Mouse (Mus musculus) neural tube, embryonic 13.5 days (tissue): Measurements from ENCODE around the gene Gpr107. TPM values are rescaled to one million over a fixed set of nuclear protein-coding genes. Genes with fewer than 3 reads are reported as not detected.

ENCODE experiments used
- ATAC-seq: fragments of 200-750 bp; cut with Nextera tagmentation; 2 replicates; pipeline ENCODE4 v1.8.0; 2017; ENCODE audit warnings: low read depth, mild to moderate bottlenecking, moderate TSS enrichment, moderate library complexity
- H3K27ac ChIP-seq: fragments of 300-500 bp; sonication (generic); replicated peaks from 2 replicates; pipeline ENCODE4 v1.5.1; 2015; ENCODE audit warnings: moderate library complexity, mild to moderate bottlenecking, inconsistent platforms
- H3K27me3 ChIP-seq: fragments of 300-500 bp; sonication (generic); 2 replicates; pipeline ENCODE4 v1.6.1; 2015; ENCODE audit warnings: mild to moderate bottlenecking, inconsistent platforms
- H3K36me3 ChIP-seq: fragments of 300-500 bp; sonication (generic); 2 replicates; pipeline ENCODE4 v1.6.1; 2015; ENCODE audit warnings: mild to moderate bottlenecking, inconsistent platforms
- H3K4me1 ChIP-seq: fragments of 300-500 bp; sonication (generic); replicated peaks from 2 replicates; pipeline ENCODE4 v1.6.1; 2015; ENCODE audit warnings: inconsistent platforms
- H3K4me2 ChIP-seq: fragments of 300-500 bp; sonication (generic); 2 replicates; pipeline ENCODE4 v1.6.1; 2015; ENCODE audit warnings: inconsistent platforms, mild to moderate bottlenecking, moderate library complexity
- H3K4me3 ChIP-seq: fragments of 300-500 bp; sonication (generic); 2 replicates; pipeline ENCODE4 v1.5.1; 2015; ENCODE audit warnings: mild to moderate bottlenecking, inconsistent platforms
- H3K9ac ChIP-seq: fragments of 300-500 bp; sonication (generic); 2 replicates; pipeline ENCODE4 v1.6.1; 2015; ENCODE audit warnings: moderate library complexity, mild to moderate bottlenecking, inconsistent platforms
- H3K9me3 ChIP-seq: fragments of 300-500 bp; sonication (generic); 2 replicates; pipeline ENCODE4 v1.6.1; 2016; ENCODE audit warnings: inconsistent platforms
- WGBS: fragments of 180-500 bp; shearing (Covaris S2); methylation state at CpG from one replicate; pipeline ENCODE4 v1.1.7; 2015; 5-methylcytosine and 5-hydroxymethylcytosine counted together
- polyA plus RNA-seq: library from polyadenylated mRNA; unstranded; fragments of >200 nt; fragmentation: Nextera tagmentation; extraction: Ambion mirVana; gene quantifications from 2 replicates; pipeline ENCODE4 v1.2.1, GENCODE M21; 2015

The Gpr107 gene
- polyA plus RNA-seq, 1 experiment from 2014 or later = 34.9 TPM

DNA sequence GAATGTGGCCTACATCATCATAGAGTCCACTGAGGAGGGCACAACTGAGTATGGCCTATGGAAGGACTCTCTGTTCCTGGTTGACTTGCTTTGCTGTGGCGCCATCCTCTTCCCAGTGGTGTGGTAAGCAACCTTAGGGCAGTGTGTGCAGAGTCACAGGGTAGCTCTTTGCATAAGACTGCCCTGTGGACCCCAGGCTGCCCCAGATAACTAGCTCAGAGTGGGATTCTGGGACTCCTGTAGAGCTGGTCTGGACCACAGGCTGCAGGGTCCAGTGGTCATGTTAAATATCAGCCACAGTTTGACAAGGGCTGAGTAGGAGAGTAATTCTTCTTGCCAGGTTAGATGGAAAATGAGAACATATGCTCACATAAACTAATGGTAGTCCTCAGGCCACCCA is 36.6 kb downstream of the Gpr107 start:
- H3K9ac ChIP-seq = no peak overlapping the region
- no peaks in the 10 kb centered on the region for H3K4me1 ChIP-seq
- no peak overlapping the region for H3K4me3 ChIP-seq
- ATAC-seq = no peak
- no peaks in the 10 kb centered on the region for H3K9me3 ChIP-seq
- WGBS = 93% methylated on average over 1 of the region's 1 CpGs
- H3K27ac ChIP-seq = no peak overlapping the region
- H3K4me2 ChIP-seq = no peak overlapping the region
- peaks cover 91% of the 10 kb centered on the region for H3K36me3 ChIP-seq
- no peaks in the 10 kb centered on the region for H3K27me3 ChIP-seq

- ATAC-seq = no peak
- Histone ChIP-seq H3K36me3 (peaks cover 83% of the 10 kb centered on the region), H3K27me3 (no peaks in the 10 kb centered on the region), H3K9ac (no peak overlapping the region), H3K4me3 (no peak overlapping the region), H3K4me2 (no peak overlapping the region), H3K27ac (no peak overlapping the region), H3K4me1 (no peaks in the 10 kb centered on the region), H3K9me3 (no peaks in the 10 kb centered on the region)
- 89% methylated on average over 3 of the region's 3 CpGs for WGBS
Measured at GRCm38 (mm10) chr2:31189654-31190053, 37.5 kb downstream of the Gpr107 start.

- no peak overlapping the region for H3K4me2 ChIP-seq
- peaks cover 75% of the 10 kb centered on the region for H3K36me3 ChIP-seq
- H3K4me1 ChIP-seq = no peaks in the 10 kb centered on the region
- no peak overlapping the region for H3K27ac ChIP-seq
- no peak overlapping the region for H3K9ac ChIP-seq
- no peaks in the 10 kb centered on the region for H3K27me3 ChIP-seq
- WGBS = 84% methylated on average over 8 of the region's 8 CpGs
- no peak for ATAC-seq
- H3K4me3 ChIP-seq = no peak overlapping the region
- H3K9me3 ChIP-seq = no peaks in the 10 kb centered on the region
Measured at GRCm38 (mm10) chr2:31191765-31192164, 39.6 kb downstream of the Gpr107 start.

GRCm38 (mm10) chr2:31194356-31195021 is 42.4 kb downstream of the Gpr107 start:
- ATAC-seq = peak; percentile 76; the same call in 1 of the 2 replicates
- no peaks in the 10 kb centered on the region for H3K4me1 ChIP-seq
- H3K4me3 ChIP-seq = no peak overlapping the region
- no peaks in the 10 kb centered on the region for H3K9me3 ChIP-seq
- H3K36me3 ChIP-seq = peaks cover 74% of the 10 kb centered on the region
- no peak overlapping the region for H3K4me2 ChIP-seq
- H3K27ac ChIP-seq = no peak overlapping the region
- H3K27me3 ChIP-seq = no peaks in the 10 kb centered on the region
- H3K9ac ChIP-seq = peak overlapping the region; percentile 26; the same call in 1 of the 2 replicates
- 71% methylated on average over 7 of the region's 7 CpGs for WGBS

DNA sequence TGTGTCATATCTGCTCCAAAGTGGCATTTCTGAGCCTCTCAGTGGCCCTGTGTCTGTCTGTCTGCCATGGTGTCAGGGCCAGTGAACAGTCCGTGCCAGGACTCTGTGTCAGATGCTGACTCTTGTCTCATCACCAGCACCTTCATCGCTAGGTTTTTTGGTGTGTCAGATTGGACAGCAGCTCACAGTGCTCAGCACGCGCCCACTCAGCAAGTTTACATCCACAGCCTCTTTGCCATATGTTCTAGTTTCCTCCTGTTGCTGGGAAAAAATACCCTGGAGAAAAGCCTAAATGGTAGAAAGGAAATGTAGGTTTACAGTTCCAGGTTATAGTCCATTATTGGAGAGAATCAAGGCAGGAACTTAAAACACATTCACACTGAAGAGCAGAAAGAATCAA is 46.5 kb downstream of the Gpr107 start:
- no peak for ATAC-seq
- no peak overlapping the region for H3K4me2 ChIP-seq
- peaks cover 49% of the 10 kb centered on the region for H3K36me3 ChIP-seq
- H3K9ac ChIP-seq = no peak overlapping the region
- H3K9me3 ChIP-seq = no peaks in the 10 kb centered on the region
- H3K27me3 ChIP-seq = no peaks in the 10 kb centered on the region
- H3K4me3 ChIP-seq = no peak overlapping the region
- no peaks in the 10 kb centered on the region for H3K4me1 ChIP-seq
- H3K27ac ChIP-seq = no peak overlapping the region
- WGBS = 95% methylated on average over 4 of the region's 4 CpGs

GRCm38 (mm10) chr2:31200051-31200450 is 47.9 kb downstream of the Gpr107 start:
- no peak overlapping the region for H3K9ac ChIP-seq
- peaks cover 44% of the 10 kb centered on the region for H3K36me3 ChIP-seq
- no peak overlapping the region for H3K4me3 ChIP-seq
- no peak overlapping the region for H3K27ac ChIP-seq
- H3K9me3 ChIP-seq = no peaks in the 10 kb centered on the region
- no peaks in the 10 kb centered on the region for H3K27me3 ChIP-seq
- H3K4me2 ChIP-seq = no peak overlapping the region
- WGBS = 93% methylated on average over 2 of the region's 2 CpGs
- H3K4me1 ChIP-seq = no peaks in the 10 kb centered on the region
- no peak for ATAC-seq

GRCm38 (mm10) chr2:31201851-31202250 is 49.7 kb downstream of the Gpr107 start:
- H3K9me3 ChIP-seq = no peaks in the 10 kb centered on the region
- no peak for ATAC-seq
- H3K4me1 ChIP-seq = peaks cover 15% of the 10 kb centered on the region
- no peak overlapping the region for H3K27ac ChIP-seq
- H3K4me2 ChIP-seq = no peak overlapping the region
- no peak overlapping the region for H3K4me3 ChIP-seq
- 85% methylated on average over 7 of the region's 7 CpGs for whole genome bisulfite sequencing
- peaks cover 33% of the 10 kb centered on the region for H3K36me3 ChIP-seq
- no peaks in the 10 kb centered on the region for H3K27me3 ChIP-seq
- H3K9ac ChIP-seq = no peak overlapping the region

DNA sequence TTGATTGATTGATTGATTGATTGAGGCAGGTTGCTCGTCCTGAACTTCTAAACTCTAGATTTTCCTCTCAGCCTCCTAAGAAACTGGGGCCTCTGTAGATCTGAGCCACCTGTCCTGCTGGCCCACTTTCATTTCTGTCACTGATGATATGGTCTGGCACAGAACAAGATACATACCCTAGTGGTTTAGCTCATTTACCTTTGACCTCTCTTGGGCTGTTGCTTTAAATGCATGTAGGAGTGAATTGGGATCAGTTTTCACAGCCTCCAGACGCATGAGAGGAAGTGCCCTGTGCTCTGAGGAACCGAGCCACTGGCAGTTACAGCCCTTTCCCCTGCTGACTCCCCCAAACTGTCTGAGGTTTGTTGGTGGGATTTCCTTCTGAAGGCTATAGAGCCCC is 50.2 kb downstream of the Gpr107 start:
- Histone ChIP-seq H3K27ac (no peak overlapping the region), H3K9ac (no peak overlapping the region), H3K36me3 (peaks cover 28% of the 10 kb centered on the region), H3K4me1 (peaks cover 20% of the 10 kb centered on the region), H3K4me2 (no peak overlapping the region), H3K4me3 (no peak overlapping the region), H3K27me3 (no peaks in the 10 kb centered on the region), H3K9me3 (no peaks in the 10 kb centered on the region)
- no peak for ATAC-seq
- 31% methylated on average over 3 of the region's 3 CpGs for WGBS

- Histone ChIP-seq H3K9ac (no peak overlapping the region), H3K4me3 (no peak overlapping the region), H3K4me2 (no peak overlapping the region), H3K4me1 (peaks cover 22% of the 10 kb centered on the region), H3K27ac (no peak overlapping the region), H3K27me3 (no peaks in the 10 kb centered on the region), H3K36me3 (peaks cover 27% of the 10 kb centered on the region), H3K9me3 (no peaks in the 10 kb centered on the region)
- 70% methylated on average over 4 of the region's 4 CpGs for WGBS
- ATAC-seq = no peak
Measured at GRCm38 (mm10) chr2:31202956-31203355, 50.8 kb downstream of the Gpr107 start.

DNA sequence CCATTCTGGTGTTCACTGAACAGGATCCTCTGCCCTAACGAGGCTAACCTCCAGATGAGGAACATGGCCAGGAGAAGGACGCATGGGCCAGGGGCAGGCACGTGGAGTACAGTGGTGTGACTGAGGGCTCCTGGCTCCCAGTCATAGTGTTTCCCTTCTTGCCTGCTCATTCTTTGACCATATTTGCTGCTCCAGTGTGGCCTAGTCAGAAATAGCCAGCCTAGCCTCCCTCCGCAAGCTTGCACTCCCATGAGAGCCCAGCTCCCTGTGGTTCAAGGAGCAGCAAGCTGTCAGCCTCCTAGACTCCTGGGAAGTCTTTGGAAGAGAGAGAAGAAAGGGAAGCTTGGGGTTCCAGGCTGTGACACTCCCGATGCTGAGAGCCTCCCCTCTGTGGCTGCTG is 52.6 kb downstream of the Gpr107 start:
- H3K9ac ChIP-seq = no peak overlapping the region
- H3K9me3 ChIP-seq = no peaks in the 10 kb centered on the region
- 91% methylated on average over 5 of the region's 5 CpGs for WGBS
- H3K4me1 ChIP-seq = peaks cover 22% of the 10 kb centered on the region
- H3K4me3 ChIP-seq = no peak overlapping the region
- no peak overlapping the region for H3K4me2 ChIP-seq
- peaks cover 31% of the 10 kb centered on the region for H3K36me3 ChIP-seq
- no peak for ATAC-seq
- H3K27me3 ChIP-seq = no peaks in the 10 kb centered on the region
- H3K27ac ChIP-seq = no peak overlapping the region

- Histone ChIP-seq H3K9me3 (no peaks in the 10 kb centered on the region), H3K36me3 (peaks cover 40% of the 10 kb centered on the region), H3K4me3 (no peak overlapping the region), H3K9ac (0 out of 2 replicates have a peak overlapping the region, but pooled peaks have one; percentile 17), H3K27me3 (no peaks in the 10 kb centered on the region), H3K4me1 (peaks cover 22% of the 10 kb centered on the region), H3K27ac (peak overlapping the region; percentile 61), H3K4me2 (no peak overlapping the region)
- ATAC-seq = no peak
- WGBS = 78% methylated on average over 4 of the region's 4 CpGs
Measured at GRCm38 (mm10) chr2:31206211-31206610, 54.1 kb downstream of the Gpr107 start.

DNA sequence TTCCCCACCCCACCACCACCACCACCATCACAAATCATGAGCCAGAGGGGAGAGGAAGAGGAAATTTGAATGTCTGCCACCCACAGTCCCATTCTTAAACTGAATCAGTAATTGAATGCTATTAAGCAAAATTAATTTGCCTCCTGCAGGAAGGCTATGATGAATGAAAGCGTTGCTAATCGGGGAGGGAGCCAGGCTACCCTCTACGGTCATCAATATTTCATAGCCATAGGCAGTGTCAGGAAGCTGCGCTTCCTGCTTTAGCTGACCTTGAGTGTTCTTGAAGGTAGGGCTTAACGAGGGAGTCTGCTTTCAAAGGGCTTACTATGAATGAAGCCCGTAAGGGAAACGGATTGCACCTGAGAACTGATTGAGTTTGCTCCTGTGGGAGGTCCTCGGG is 54.8 kb downstream of the Gpr107 start:
- no peak overlapping the region for H3K4me3 ChIP-seq
- H3K9me3 ChIP-seq = no peaks in the 10 kb centered on the region
- peaks cover 42% of the 10 kb centered on the region for H3K36me3 ChIP-seq
- peak; percentile 62 for ATAC-seq
- no peak overlapping the region for H3K9ac ChIP-seq
- no peak overlapping the region for H3K4me2 ChIP-seq
- H3K4me1 ChIP-seq = peaks cover 22% of the 10 kb centered on the region
- no peaks in the 10 kb centered on the region for H3K27me3 ChIP-seq
- peak overlapping the region; percentile 61 for H3K27ac ChIP-seq
- WGBS = 36% methylated on average over 8 of the region's 8 CpGs

DNA sequence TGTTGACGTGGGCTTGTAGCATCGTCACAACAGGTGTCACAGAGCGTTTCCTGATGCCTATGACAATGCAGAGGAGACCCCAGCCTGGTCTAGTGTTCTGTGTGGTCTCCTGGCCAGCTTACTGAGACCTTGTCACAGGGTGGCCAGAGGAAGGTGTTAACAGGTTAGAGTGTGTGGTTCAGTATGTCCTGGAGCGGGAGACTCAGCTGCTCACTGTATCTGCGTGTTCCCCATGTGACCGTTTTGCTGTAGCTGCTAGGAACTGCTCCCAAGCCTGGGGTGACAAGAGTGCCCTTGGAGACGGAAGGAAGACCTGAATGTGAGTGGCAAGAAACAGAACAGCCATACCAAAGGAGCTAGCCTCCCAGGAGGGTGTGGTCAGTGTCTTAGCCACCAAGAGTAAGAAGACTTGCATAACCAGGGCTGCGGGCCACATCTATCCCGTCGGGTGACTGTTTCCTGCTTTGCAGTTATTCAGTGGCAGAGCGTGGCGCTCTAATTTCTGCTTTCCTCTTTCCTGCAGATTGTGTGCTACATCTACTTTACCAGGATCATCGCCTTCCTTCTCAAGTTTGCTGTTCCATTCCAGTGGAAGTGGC is 56.5 kb downstream of the Gpr107 start:
- WGBS = 92% methylated on average over 13 of the region's 13 CpGs

More for the DNA sequence above, 56.5 kb downstream of the Gpr107 start:
- no peaks in the 10 kb centered on the region for H3K27me3 ChIP-seq
- no peak overlapping the region for H3K4me3 ChIP-seq
- H3K4me1 ChIP-seq = peaks cover 22% of the 10 kb centered on the region
- H3K9ac ChIP-seq = no peak overlapping the region
- H3K4me2 ChIP-seq = no peak overlapping the region
- ATAC-seq = no peak
- no peak overlapping the region for H3K27ac ChIP-seq
- H3K9me3 ChIP-seq = no peaks in the 10 kb centered on the region
- peaks cover 59% of the 10 kb centered on the region for H3K36me3 ChIP-seq
